Mouse (Mus musculus): Measurements from ENCODE around the gene Sfrp5. TPM values are rescaled to one million over a fixed set of nuclear protein-coding genes. Genes with fewer than 3 reads are reported as not detected.

Sfrp5 gene
- polyA plus RNA-seq, 2 experiments = 0.05 TPM; not detected in 1

- ATAC-seq (ENCODE audit: insufficient read depth) (no peak), DNase-seq (ENCODE audit: low read depth in 3 of 3, low spot score in 3 of 3) (no peak)
- H3K27me3 ChIP-seq (ENCODE audit: control insufficient read depth, insufficient read depth, low read length) = no peaks in the 10 kb centered on the region
- TF ChIP-seq EP300 (IDR thresholded peaks at IDR 0.05; ENCODE audit: low read depth) = no peak
- no peak for TF ChIP-seq CTCF (IDR thresholded peaks at IDR 0.05; ENCODE audit: low read depth)
- no peak overlapping the region for H3K27ac ChIP-seq
- no peaks in the 10 kb centered on the region for H3K9me3 ChIP-seq (ENCODE audit: control insufficient read depth, low read length)
- H3K36me3 ChIP-seq (replicated peaks; ENCODE audit: control insufficient read depth, insufficient read depth, low read depth) = no peaks in the 10 kb centered on the region
- 14% methylated on average over 8 of the region's 8 CpGs for WGBS (ENCODE audit: insufficient replicate concordance)
- peaks cover 0 to 2% of the 10 kb centered on the region in 2 experiments; a peak in 1 of 4 replicates for H3K4me1 ChIP-seq (replicated peaks; ENCODE audit: control insufficient read depth in 2 of 2, insufficient read depth in 2 of 2, low read length in 1 of 2)
- no peak overlapping the region for H3K4me3 ChIP-seq (ENCODE audit: insufficient read depth in 1 of 2, low read depth in 2 of 2, low read length in 2 of 2)
- no peak overlapping the region for H3K4me2 ChIP-seq (ENCODE audit: low read depth)
- no peak overlapping the region for H3K9ac ChIP-seq (replicated peaks)
These were observed 9.9 kb upstream of the Sfrp5 start for GRCm38 (mm10) chr19:42211936-42212335.

- TF ChIP-seq CTCF (IDR thresholded peaks at IDR 0.05; ENCODE audit: low read depth) (no peak), EP300 (IDR thresholded peaks at IDR 0.05; ENCODE audit: low read depth) (no peak)
- no peak for DNase-seq (ENCODE audit: low read depth in 3 of 3, low spot score in 3 of 3)
- no peak overlapping the region for H3K4me2 ChIP-seq (ENCODE audit: low read depth)
- peaks cover 0 to 2% of the 10 kb centered on the region in 2 experiments; a peak in 1 of 4 replicates for H3K4me1 ChIP-seq (replicated peaks; ENCODE audit: control insufficient read depth in 2 of 2, insufficient read depth in 2 of 2, low read length in 1 of 2)
- H3K9ac ChIP-seq (replicated peaks) = no peak overlapping the region
- no peaks in the 10 kb centered on the region for H3K9me3 ChIP-seq (ENCODE audit: control insufficient read depth, low read length)
- H3K27me3 ChIP-seq (ENCODE audit: control insufficient read depth, insufficient read depth, low read length) = no peaks in the 10 kb centered on the region
- 60% methylated on average over 6 of the region's 6 CpGs for WGBS (ENCODE audit: insufficient replicate concordance)
- no peaks in the 10 kb centered on the region for H3K36me3 ChIP-seq (replicated peaks; ENCODE audit: control insufficient read depth, insufficient read depth, low read depth)
- H3K27ac ChIP-seq = no peak overlapping the region
- no peak overlapping the region for H3K4me3 ChIP-seq (ENCODE audit: insufficient read depth in 1 of 2, low read depth in 2 of 2, low read length in 2 of 2)
- ATAC-seq (ENCODE audit: insufficient read depth) = no peak
These were observed 7.9 kb upstream of the Sfrp5 start for GRCm38 (mm10) chr19:42209976-42210375.

- TF ChIP-seq CTCF (IDR thresholded peaks at IDR 0.05; ENCODE audit: low read depth) (no peak), EP300 (IDR thresholded peaks at IDR 0.05; ENCODE audit: low read depth) (no peak)
- Histone ChIP-seq H3K27ac (no peak overlapping the region), H3K27me3 (ENCODE audit: control insufficient read depth, insufficient read depth, low read length) (no peaks in the 10 kb centered on the region), H3K4me1 (replicated peaks; ENCODE audit: control insufficient read depth in 2 of 2, insufficient read depth in 2 of 2, low read length in 1 of 2) (0 out of 4 replicates have a peak, but pooled peaks cover 0 to 2% of the 10 kb centered on the region in 2 experiments), H3K4me3 (ENCODE audit: insufficient read depth in 1 of 2, low read depth in 2 of 2, low read length in 2 of 2) (no peak overlapping the region), H3K36me3 (replicated peaks; ENCODE audit: control insufficient read depth, insufficient read depth, low read depth) (no peaks in the 10 kb centered on the region), H3K9ac (replicated peaks) (no peak overlapping the region), H3K9me3 (ENCODE audit: control insufficient read depth, low read length) (no peaks in the 10 kb centered on the region), H3K4me2 (ENCODE audit: low read depth) (no peak overlapping the region)
- 66% methylated on average over 7 of the region's 7 CpGs for WGBS (ENCODE audit: insufficient replicate concordance)
- ATAC-seq (ENCODE audit: insufficient read depth) (no peak), DNase-seq (ENCODE audit: low read depth in 3 of 3, low spot score in 3 of 3) (no peak)
These were observed 7.4 kb upstream of the Sfrp5 start for GRCm38 (mm10) chr19:42209485-42209884.

- H3K36me3 ChIP-seq (replicated peaks; ENCODE audit: control insufficient read depth, insufficient read depth, low read depth) = no peaks in the 10 kb centered on the region
- 72% methylated on average over 8 of the region's 8 CpGs for WGBS (ENCODE audit: insufficient replicate concordance)
- H3K4me3 ChIP-seq (ENCODE audit: insufficient read depth in 1 of 2, low read depth in 2 of 2, low read length in 2 of 2) = no peak overlapping the region
- peaks cover 29% of the 10 kb centered on the region for H3K27me3 ChIP-seq (ENCODE audit: control insufficient read depth, insufficient read depth, low read length)
- H3K4me1 ChIP-seq (replicated peaks; ENCODE audit: control insufficient read depth in 2 of 2, insufficient read depth in 2 of 2, low read length in 1 of 2) = no peaks in the 10 kb centered on the region
- H3K9ac ChIP-seq (replicated peaks) = no peak overlapping the region
- TF ChIP-seq CTCF (IDR thresholded peaks at IDR 0.05; ENCODE audit: low read depth) (no peak), EP300 (IDR thresholded peaks at IDR 0.05; ENCODE audit: low read depth) (no peak)
- no peak overlapping the region for H3K4me2 ChIP-seq (ENCODE audit: low read depth)
- no peaks in the 10 kb centered on the region for H3K9me3 ChIP-seq (ENCODE audit: control insufficient read depth, low read length)
- DNase-seq (ENCODE audit: low read depth in 3 of 3, low spot score in 3 of 3) (no peak), ATAC-seq (ENCODE audit: insufficient read depth) (no peak)
- H3K27ac ChIP-seq = no peak overlapping the region
These were observed 3.1 kb upstream of the Sfrp5 start for GRCm38 (mm10) chr19:42205201-42205600.

GRCm38 (mm10) chr19:42204306-42204705 is 2.3 kb upstream of the Sfrp5 start:
- H3K4me2 ChIP-seq (ENCODE audit: low read depth) = no peak overlapping the region
- H3K9ac ChIP-seq (replicated peaks) = no peak overlapping the region
- no peaks in the 10 kb centered on the region for H3K9me3 ChIP-seq (ENCODE audit: control insufficient read depth, low read length)
- no peak overlapping the region for H3K27ac ChIP-seq
- no peaks in the 10 kb centered on the region for H3K4me1 ChIP-seq (replicated peaks; ENCODE audit: control insufficient read depth in 2 of 2, insufficient read depth in 2 of 2, low read length in 1 of 2)
- no peak overlapping the region for H3K4me3 ChIP-seq (ENCODE audit: insufficient read depth in 1 of 2, low read depth in 2 of 2, low read length in 2 of 2)
- DNase-seq (ENCODE audit: low read depth in 3 of 3, low spot score in 3 of 3) (no peak), ATAC-seq (ENCODE audit: insufficient read depth) (no peak)
- peaks cover 31% of the 10 kb centered on the region for H3K27me3 ChIP-seq (ENCODE audit: control insufficient read depth, insufficient read depth, low read length)
- TF ChIP-seq EP300 (IDR thresholded peaks at IDR 0.05; ENCODE audit: low read depth) (no peak), CTCF (IDR thresholded peaks at IDR 0.05; ENCODE audit: low read depth) (no peak)
- 52% methylated on average over 4 of the region's 4 CpGs for WGBS (ENCODE audit: insufficient replicate concordance)
- no peaks in the 10 kb centered on the region for H3K36me3 ChIP-seq (replicated peaks; ENCODE audit: control insufficient read depth, insufficient read depth, low read depth)

Measured in liver, embryonic 14.5 days (tissue).